Mouse (Mus musculus) heart, adult 2 months (tissue): Measurements from ENCODE around the gene Pde6d. TPM values are rescaled to one million over a fixed set of nuclear protein-coding genes. Genes with fewer than 3 reads are reported as not detected.
A peak's percentile ranks its signal among the peaks of the same experiment; 100 is the strongest.

ENCODE experiments used
- DNase-seq, 2 experiments: peaks; one replicate each; pipeline ENCODE4 v3.0.0; 2021
- H3K27ac ChIP-seq: fragments of 200-600 bp; 2 replicates; pipeline ENCODE4 v1.8.1; 2022
- H3K27me3 ChIP-seq: fragments of 200-500 bp; 2 replicates; pipeline ENCODE4 v1.6.1; 2012; ENCODE audit warnings: mild to moderate bottlenecking, low read length, inconsistent platforms, mixed read lengths; ENCODE audit not compliant: control insufficient read depth, insufficient read depth
- H3K36me3 ChIP-seq: fragments of 200-500 bp; 2 replicates; pipeline ENCODE4 v1.6.1; 2012; ENCODE audit warnings: low read length, inconsistent platforms; ENCODE audit not compliant: control insufficient read depth, insufficient read depth
- H3K4me1 ChIP-seq: fragments of 200-500 bp; 2 replicates; pipeline ENCODE4 v1.6.1; 2011; ENCODE audit warnings: low read length; ENCODE audit not compliant: control insufficient read depth, insufficient read depth
- H3K4me3 ChIP-seq: fragments of 200-600 bp; 2 replicates; pipeline ENCODE4 v1.8.1; 2022
- H3K79me2 ChIP-seq: fragments of 200-500 bp; replicated peaks from 2 replicates; pipeline ENCODE4 v1.6.1; 2012; ENCODE audit warnings: mild to moderate bottlenecking, inconsistent platforms, low read length, moderate library complexity, mixed read lengths; ENCODE audit not compliant: control insufficient read depth, insufficient read depth
- H3K9ac ChIP-seq: fragments of 200-500 bp; 2 replicates; pipeline ENCODE4 v1.6.1; 2012; ENCODE audit warnings: low read depth, mild to moderate bottlenecking, control low read depth, inconsistent platforms, low read length, mixed read lengths
- CTCF ChIP-seq: fragments of 200-600 bp; IDR thresholded peaks from 2 replicates; pipeline ENCODE4 v1.8.1; 2022; ENCODE audit warnings: antibody characterized with exemption, mild to moderate bottlenecking, moderate library complexity
- EP300 ChIP-seq: fragments of 200-500 bp; IDR thresholded peaks from 2 replicates; pipeline ENCODE4 v1.6.1; 2011; ENCODE audit warnings: low read depth, low read length, control low read depth; ENCODE audit not compliant: insufficient read depth
- POLR2A ChIP-seq: fragments of 200-500 bp; IDR thresholded peaks from 2 replicates; pipeline ENCODE4 v1.6.1; 2011; ENCODE audit warnings: mild to moderate bottlenecking, low read depth, low read length, control low read depth; ENCODE audit not compliant: insufficient read depth
- WGBS: fragments of 180-500 bp; shearing (Covaris S2); methylation state at CpG from one replicate; pipeline ENCODE4 v1.1.7; 2018; 5-methylcytosine and 5-hydroxymethylcytosine counted together
- intact Hi-C: fragments of 180-260 bp; cut with DNase I; formaldehyde crosslinking; loops from one replicate; pipeline ENCODE4 v1.15.1; 2025
- polyA plus RNA-seq: library from polyadenylated mRNA; depleted of rRNA; stranded (reverse); fragments of >200 nt; gene quantifications from 2 replicates; pipeline ENCODE4 v1.2.3, GENCODE M21; 2012
- total RNA-seq, 2 experiments: library from RNA; stranded (reverse); gene quantifications; 2 replicates each; pipeline ENCODE4 v1.2.3; 2021

Pde6d gene
- total and polyA plus RNA-seq, 3 experiments, result 27.9 to 47.6 (median 40.4) TPM

DNA sequence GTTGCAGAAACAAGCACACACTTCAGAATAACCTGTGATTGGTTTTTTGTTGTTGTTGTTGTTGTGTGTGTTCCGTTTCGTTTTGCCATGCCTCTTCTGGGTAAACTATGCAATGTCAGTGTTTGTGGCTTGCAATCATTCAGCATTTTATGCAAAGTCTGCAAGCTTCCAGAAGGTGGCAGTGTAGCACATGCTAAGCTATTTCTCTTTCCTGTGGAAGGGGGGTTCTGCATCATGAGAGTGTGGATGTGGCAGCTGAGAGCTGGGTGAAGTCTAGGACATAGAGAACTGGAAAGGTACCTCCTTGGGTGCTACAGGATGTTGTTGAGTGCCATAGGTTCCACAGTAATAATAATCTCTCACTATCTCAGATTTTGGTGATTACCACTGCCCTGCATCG lies 16.1 kb upstream of the Pde6d start:
- no peak for DNase-seq
- intact Hi-C loops, result no loop called here
- no peak overlapping the region for H3K9ac ChIP-seq
- TF ChIP-seq POLR2A (no peak), CTCF (peak; percentile 60)
- no peaks in the 10 kb centered on the region for H3K27me3 ChIP-seq
- H3K27ac ChIP-seq, result no peak overlapping the region
- no peaks in the 10 kb centered on the region for H3K36me3 ChIP-seq
- no peaks in the 10 kb centered on the region for H3K4me1 ChIP-seq
- no peak overlapping the region for H3K4me3 ChIP-seq
- 73% methylated on average over 3 of the region's 3 CpGs for WGBS
- H3K79me2 ChIP-seq, result no peaks in the 10 kb centered on the region

GRCm38 (mm10) chr1:86596512-86596911 lies 14.1 kb upstream of the Pde6d start:
- Histone ChIP-seq H3K4me1 (no peaks in the 10 kb centered on the region), H3K9ac (no peak overlapping the region), H3K4me3 (no peak overlapping the region), H3K27me3 (no peaks in the 10 kb centered on the region), H3K79me2 (no peaks in the 10 kb centered on the region), H3K27ac (no peak overlapping the region), H3K36me3 (no peaks in the 10 kb centered on the region)
- TF ChIP-seq EP300 (no peak), POLR2A (no peak), CTCF (no peak)
- WGBS, result 92% methylated on average over 6 of the region's 6 CpGs
- no peak for DNase-seq
- intact Hi-C loops, result no loop called here

DNA sequence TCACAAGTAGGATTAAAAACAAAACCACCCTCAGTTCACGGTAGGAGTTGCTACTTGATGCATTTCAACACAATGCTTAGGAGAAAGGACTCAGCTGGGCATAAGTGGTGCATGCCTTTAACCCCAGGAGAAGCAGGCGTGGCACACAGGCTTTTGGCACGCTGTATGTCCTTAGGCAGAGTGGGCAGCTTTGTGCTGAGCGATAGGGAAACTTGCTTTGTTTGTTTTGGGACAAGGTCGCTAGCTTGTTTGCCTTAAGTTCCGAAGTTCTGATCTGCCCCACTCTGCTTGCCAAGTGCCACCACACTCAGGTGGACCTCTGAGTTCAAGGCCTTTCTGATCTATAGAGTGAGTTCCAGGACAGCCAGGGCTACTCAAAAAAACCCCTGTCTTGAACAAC lies 12.9 kb upstream of the Pde6d start:
- Histone ChIP-seq H3K4me3 (no peak overlapping the region), H3K36me3 (no peaks in the 10 kb centered on the region), H3K79me2 (no peaks in the 10 kb centered on the region), H3K27ac (no peak overlapping the region), H3K4me1 (no peaks in the 10 kb centered on the region), H3K27me3 (no peaks in the 10 kb centered on the region), H3K9ac (no peak overlapping the region)
- intact Hi-C loops, result no loop called here
- no peak for DNase-seq
- TF ChIP-seq CTCF, result no peak
- TF ChIP-seq POLR2A, result no peak
- TF ChIP-seq EP300, result no peak
- WGBS, result 87% methylated on average over 6 of the region's 6 CpGs

DNA sequence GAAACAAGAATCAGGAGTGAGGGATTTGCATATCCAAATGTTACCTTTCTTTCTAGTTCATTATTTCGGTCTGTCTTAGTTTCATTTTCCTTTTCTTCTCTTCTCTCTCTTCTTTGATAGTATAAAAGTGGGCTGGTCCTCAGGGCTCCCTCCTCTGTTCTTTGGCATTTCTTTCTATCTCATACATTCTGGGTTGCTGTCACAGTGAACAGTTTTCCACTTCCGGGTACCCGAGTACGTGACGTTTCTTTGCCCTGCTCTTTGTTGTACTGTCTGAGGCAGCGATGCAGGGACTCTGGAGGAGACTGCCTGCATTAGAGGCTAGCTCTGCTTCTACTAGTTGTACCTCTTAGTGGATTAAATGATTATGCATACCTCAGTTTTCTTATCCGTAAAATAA lies 12.1 kb upstream of the Pde6d start:
- no peaks in the 10 kb centered on the region; the same call in 1 of the 2 replicates for H3K79me2 ChIP-seq
- H3K27ac ChIP-seq, result no peak overlapping the region
- WGBS, result 89% methylated on average over 7 of the region's 7 CpGs
- DNase-seq, result no peak
- H3K9ac ChIP-seq, result no peak overlapping the region
- no peaks in the 10 kb centered on the region for H3K27me3 ChIP-seq
- no peaks in the 10 kb centered on the region for H3K36me3 ChIP-seq
- TF ChIP-seq CTCF (no peak), EP300 (no peak), POLR2A (no peak)
- no peaks in the 10 kb centered on the region for H3K4me1 ChIP-seq
- no peak overlapping the region for H3K4me3 ChIP-seq
- intact Hi-C loops, result no loop called here

DNA sequence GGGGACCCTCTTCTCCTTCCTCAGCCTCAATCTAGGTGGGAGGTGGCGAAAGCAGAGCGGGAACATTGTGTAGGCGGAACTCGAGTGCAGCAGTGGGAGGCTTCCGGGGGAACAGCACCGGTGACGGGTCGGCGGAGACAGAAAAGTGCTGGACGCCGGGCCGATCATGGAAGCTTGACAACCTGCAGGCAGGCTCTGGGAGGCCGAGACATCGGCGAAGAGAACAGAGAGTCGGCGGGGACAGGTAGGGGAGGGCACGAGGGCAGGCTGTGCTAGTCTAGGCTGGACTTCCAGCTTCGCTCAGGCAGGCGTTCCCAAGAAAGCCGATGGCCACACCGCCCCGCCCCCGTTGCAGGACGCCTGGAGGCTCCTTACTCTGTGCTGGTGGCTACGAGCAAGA lies 4.6 kb upstream of the Pde6d start:
- intact Hi-C loops, result no loop called here
- TF ChIP-seq CTCF (no peak), POLR2A (peak; percentile 66), EP300 (peak; percentile 87)
- whole genome bisulfite sequencing, result under 1% methylated on average over 26 of the region's 26 CpGs
- peak overlapping the region; percentile 75 for H3K4me3 ChIP-seq
- H3K4me1 ChIP-seq, result peaks cover 2% of the 10 kb centered on the region; the same call in 1 of the 2 replicates
- H3K79me2 ChIP-seq, result peaks cover 3% of the 10 kb centered on the region
- H3K36me3 ChIP-seq, result no peaks in the 10 kb centered on the region; the same call in 1 of the 2 replicates
- H3K27me3 ChIP-seq, result no peaks in the 10 kb centered on the region
- H3K27ac ChIP-seq, result peak overlapping the region; percentile 69
- H3K9ac ChIP-seq, result peak overlapping the region; percentile 82
- peak; percentile 82 to 87 for DNase-seq

DNA sequence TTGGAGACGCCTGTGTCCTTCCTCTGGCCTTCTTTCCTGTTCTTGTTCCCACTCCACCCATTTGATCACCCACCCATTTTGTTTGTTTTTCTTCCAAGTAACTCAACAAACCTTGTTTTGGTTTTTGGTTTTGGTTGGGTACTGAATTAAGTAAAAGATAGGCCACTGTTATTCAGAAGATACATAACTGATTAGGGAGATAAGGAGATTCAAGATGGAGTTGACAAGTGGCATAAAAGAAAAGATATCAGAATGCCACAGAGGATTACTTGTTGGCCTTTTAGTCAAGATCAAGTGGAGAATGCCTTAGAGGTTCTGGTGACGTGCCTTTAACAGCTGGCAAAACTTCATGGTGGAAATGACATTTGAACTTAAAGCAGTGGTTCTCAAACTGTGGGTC lies 1.3 kb upstream of the Pde6d start:
- 47% methylated on average over 2 of the region's 2 CpGs for WGBS

More for the DNA sequence above, 1.3 kb upstream of the Pde6d start:
- no peaks in the 10 kb centered on the region for H3K27me3 ChIP-seq
- no peak overlapping the region for H3K27ac ChIP-seq
- no peaks in the 10 kb centered on the region; the same call in 1 of the 2 replicates for H3K36me3 ChIP-seq
- TF ChIP-seq POLR2A (no peak), EP300 (no peak), CTCF (no peak)
- no peak overlapping the region for H3K4me3 ChIP-seq
- peaks cover 4% of the 10 kb centered on the region for H3K4me1 ChIP-seq
- peaks cover 4% of the 10 kb centered on the region for H3K79me2 ChIP-seq
- no peak for DNase-seq
- no peak overlapping the region for H3K9ac ChIP-seq
- intact Hi-C loops, result loop anchor here (5.0 kb wide), 2 partner anchors 119 to 141 kb away; partner anchors contain the start of gene Dis3l2
